Mouse (Mus musculus): ENCODE data around the gene Ybx3.

The Ybx3 gene

GRCm38 (mm10) chr6:131388040-131389021 lies at the start of gene Ybx3:
Gene Ybx3 (minus strand): TSS chr6:131388476.
- WGBS, result under 1% methylated on average over 104 of the region's 107 CpGs

- 84% methylated on average over 1 of the region's 1 CpGs for WGBS
These were observed 45.8 kb upstream of the Ybx3 start for GRCm38 (mm10) chr6:131434088-131434487.

- 7% methylated on average over 39 of the region's 39 CpGs for WGBS
These were observed 45.1 kb upstream of the Ybx3 start for GRCm38 (mm10) chr6:131433153-131434048.

GRCm38 (mm10) chr6:131421572-131421971 lies 33.3 kb upstream of the Ybx3 start:
- 67% methylated on average over 3 of the region's 3 CpGs for WGBS

GRCm38 (mm10) chr6:131419614-131420013 lies 31.3 kb upstream of the Ybx3 start:
- WGBS, result 80% methylated on average over 3 of the region's 3 CpGs

GRCm38 (mm10) chr6:131411116-131411843 lies 23.0 kb upstream of the Ybx3 start:
- WGBS, result 81% methylated on average over 6 of the region's 6 CpGs

- 34% methylated on average over 2 of the region's 2 CpGs for WGBS
These were observed 17.6 kb upstream of the Ybx3 start for GRCm38 (mm10) chr6:131405896-131406295.

GRCm38 (mm10) chr6:131405174-131405573 lies 16.9 kb upstream of the Ybx3 start:
- WGBS, result 75% methylated on average over 4 of the region's 4 CpGs

- WGBS, result 50% methylated on average over 3 of the region's 3 CpGs
These were observed 16.0 kb upstream of the Ybx3 start for GRCm38 (mm10) chr6:131404260-131404659.

GRCm38 (mm10) chr6:131403036-131403435 lies 14.8 kb upstream of the Ybx3 start:
- 45% methylated on average over 2 of the region's 2 CpGs for whole genome bisulfite sequencing

GRCm38 (mm10) chr6:131401259-131401658 lies 13.0 kb upstream of the Ybx3 start:
- 95% methylated on average over 2 of the region's 2 CpGs for WGBS

- WGBS, result 56% methylated on average over 1 of the region's 1 CpGs
These were observed 8.4 kb upstream of the Ybx3 start for GRCm38 (mm10) chr6:131396650-131397049.

- 67% methylated on average over 4 of the region's 4 CpGs for WGBS
These were observed 5.8 kb upstream of the Ybx3 start for GRCm38 (mm10) chr6:131393873-131394660.

GRCm38 (mm10) chr6:131387221-131388039 lies 846 bp downstream of the Ybx3 start:
- WGBS, result 1% methylated on average over 43 of the region's 43 CpGs

GRCm38 (mm10) chr6:131386416-131387019 lies 1.8 kb downstream of the Ybx3 start:
- 44% methylated on average over 9 of the region's 9 CpGs for WGBS

- 94% methylated on average over 1 of the region's 1 CpGs for WGBS
These were observed 2.8 kb downstream of the Ybx3 start for GRCm38 (mm10) chr6:131385469-131385868.

GRCm38 (mm10) chr6:131383713-131384330 lies 4.5 kb downstream of the Ybx3 start:
- 52% methylated on average over 6 of the region's 6 CpGs for WGBS

GRCm38 (mm10) chr6:131382984-131383337 lies 5.3 kb downstream of the Ybx3 start:
- WGBS, result 16% methylated on average over 3 of the region's 3 CpGs
